Mouse (Mus musculus) liver, adult 2 months (tissue): ENCODE data around the gene Gm28845.

Source experiments
- CTCF ChIP-seq: fragments of 200-500 bp; IDR thresholded peaks from 2 replicates; pipeline ENCODE4 v1.5.1; 2011; ENCODE audit warnings: low read depth, low read length, control low read depth
- POLR2A ChIP-seq: fragments of 200-500 bp; IDR thresholded peaks from 2 replicates; pipeline ENCODE4 v1.6.1; 2011; ENCODE audit warnings: low read length, control low read depth; ENCODE audit not compliant: insufficient read depth; ENCODE audit errors: extremely low read depth

GRCm38 (mm10) chr1:65096953-65097352, 22.4 kb downstream of the Gm28845 start:
- TF ChIP-seq POLR2A (no peak), CTCF (no peak)
